Mouse (Mus musculus) right cerebral cortex, adult 2 months (tissue): Measurements from ENCODE around the gene Lmnb2.

ENCODE experiments used
- DNase-seq, 2 experiments: peaks; one replicate each; pipeline ENCODE4 v3.0.0; 2021 to 2022; ENCODE audit warnings: low spot score in 2 of 2

The Lmnb2 gene

DNA sequence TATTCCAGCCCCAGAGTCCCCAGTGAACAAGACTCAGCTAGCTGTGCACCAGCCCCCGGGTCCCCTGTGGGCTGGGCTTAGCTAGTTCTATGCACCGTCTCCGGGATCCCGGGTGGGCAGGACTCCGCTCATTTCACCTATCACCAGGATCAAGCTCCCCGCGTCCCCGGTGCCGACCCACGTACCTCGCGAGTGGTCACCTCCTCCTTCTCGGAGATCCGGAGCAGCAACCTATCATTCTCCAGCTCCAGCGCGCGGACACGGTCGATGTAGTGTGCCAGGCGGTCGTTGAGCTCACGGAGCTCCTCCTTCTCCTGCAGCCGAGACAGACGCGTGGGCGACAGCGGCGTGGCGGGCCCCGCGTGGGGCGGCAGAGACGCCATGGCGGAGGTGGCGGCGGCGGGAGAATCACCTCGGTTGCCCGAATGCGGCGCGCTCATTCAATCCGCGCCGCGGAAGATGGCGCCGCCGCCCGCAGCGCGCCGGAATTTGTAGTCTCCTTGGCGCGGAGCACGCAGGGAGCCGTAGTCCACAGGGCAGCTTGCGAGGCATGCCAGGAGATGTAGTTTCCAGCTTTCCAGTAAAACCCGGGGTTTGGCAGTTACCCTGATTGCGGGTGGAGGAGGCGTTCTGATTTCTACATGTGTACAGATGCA lies at the start of gene Lmnb2:
Gene Lmnb2, minus strand, starts transcription at position 467 of the 656 bp plus-strand sequence.
- DNase-seq, result peak; percentile 84 to 87

DNA sequence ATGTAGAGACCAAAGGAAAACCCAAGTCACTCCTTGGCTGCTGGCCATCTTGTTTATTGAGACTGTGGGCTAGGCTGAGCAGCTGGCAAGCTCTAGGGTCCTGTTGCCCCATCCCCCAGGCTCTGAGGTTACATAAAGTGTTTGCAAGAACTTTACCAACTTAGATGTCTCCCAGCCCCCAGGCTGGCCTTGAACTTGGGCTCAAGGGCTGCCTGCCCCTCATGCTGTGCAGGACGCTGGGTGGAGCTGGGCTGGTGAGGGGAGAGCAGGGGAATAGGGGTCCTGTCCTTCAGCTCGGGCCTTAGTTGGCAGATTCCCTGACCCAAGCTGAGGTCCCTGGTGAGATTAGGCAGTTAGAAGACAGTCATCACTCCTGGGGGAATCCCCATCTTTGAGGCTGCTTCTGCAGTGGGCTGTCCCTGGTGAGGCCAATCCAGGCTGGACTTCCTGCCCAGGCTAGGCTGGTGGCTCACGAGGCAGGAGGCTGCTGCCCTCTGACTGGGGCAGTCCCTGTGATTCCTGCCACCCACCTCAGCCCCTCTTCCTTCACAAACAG lies 49.1 kb upstream of the Lmnb2 start:
- no peak for DNase-seq

DNA sequence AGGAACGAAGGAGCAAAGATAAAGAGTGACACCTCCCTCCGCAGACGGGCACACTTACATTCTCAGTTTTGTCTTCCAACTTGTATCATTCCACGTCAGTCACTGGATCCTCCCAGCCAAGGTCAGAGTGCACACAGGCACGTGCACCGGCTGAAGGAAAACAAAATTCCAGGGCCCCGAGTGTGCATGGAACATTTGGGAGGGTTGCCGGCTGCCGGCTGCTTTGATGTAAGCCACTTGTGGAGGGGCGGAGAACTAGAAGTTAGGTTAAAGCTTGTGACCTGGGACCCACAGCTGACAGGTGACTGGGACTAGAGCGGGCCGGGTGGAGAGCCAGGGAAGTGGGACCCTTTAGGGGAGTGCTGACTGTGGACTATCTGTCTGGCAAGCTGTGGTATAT lies 48.3 kb upstream of the Lmnb2 start:
- no peak for DNase-seq

DNA sequence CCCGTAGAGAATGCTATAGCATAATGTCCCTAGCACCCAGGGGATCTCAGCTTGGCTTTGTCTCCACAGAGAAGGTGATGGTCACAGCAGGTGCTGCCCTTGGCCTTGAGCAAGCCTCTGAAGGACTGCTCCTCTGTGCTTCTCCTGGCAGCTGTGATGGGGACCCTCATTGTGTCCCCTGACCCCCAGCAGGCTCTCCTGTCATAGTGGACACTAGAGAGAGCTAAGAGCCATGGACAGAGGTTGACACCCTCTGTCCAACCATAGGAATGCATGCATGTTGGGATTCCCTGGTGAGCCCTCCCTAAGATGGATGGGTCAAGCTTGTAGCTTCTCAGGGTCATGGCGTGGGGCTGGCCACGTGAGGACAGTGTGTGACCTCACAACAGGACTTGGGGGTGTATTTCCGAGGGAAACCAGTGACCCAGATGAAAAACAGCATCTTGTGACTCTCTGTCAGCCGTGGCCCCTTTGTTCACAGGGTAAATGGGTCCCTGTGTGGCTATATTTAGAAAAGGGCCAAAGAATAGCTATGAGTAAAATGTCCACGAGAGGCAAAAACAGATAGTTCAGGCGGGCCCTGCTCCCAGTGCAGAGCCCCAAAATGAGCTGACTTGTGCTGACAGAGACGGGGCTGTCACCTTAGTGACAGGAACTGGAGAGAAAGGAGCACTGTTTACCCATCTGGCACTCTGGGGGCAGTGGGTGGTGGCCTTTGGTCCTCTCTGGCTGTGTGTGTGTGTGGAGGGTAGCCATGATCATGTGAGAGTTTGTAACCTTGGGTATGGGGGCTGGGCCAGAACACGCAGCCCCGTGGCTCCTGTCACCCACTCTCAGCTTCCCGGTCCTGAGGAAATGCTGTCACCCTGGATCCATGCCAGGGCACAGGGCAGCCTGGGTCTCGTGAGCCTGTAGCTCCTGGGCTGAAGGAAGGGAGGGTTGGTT lies 45.3 kb upstream of the Lmnb2 start:
- no peak for DNase-seq

GRCm38 (mm10) chr10:80962585-80962984 lies 44.5 kb upstream of the Lmnb2 start:
- DNase-seq, result no peak

DNA sequence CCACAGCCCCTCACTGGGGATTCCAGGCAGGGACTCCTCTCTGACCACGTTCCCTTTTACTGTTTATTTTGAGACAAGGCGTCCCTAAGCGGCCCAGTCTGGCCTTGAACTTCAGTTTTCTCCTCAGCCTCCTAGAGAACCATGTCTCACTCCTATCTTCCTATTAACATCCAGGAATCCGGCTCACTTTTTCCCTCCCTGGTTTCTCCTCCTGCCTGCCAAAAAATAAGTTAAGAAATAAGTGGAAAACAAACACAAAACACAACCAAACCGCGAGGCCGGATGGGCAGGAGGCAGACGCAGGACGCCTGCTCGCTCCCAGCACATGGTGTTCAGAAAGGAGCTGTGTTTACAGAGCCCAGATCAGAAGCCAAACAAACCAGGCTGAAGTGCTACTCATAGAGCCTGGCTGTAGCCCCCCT lies 44.0 kb upstream of the Lmnb2 start:
- DNase-seq, result no peak

DNA sequence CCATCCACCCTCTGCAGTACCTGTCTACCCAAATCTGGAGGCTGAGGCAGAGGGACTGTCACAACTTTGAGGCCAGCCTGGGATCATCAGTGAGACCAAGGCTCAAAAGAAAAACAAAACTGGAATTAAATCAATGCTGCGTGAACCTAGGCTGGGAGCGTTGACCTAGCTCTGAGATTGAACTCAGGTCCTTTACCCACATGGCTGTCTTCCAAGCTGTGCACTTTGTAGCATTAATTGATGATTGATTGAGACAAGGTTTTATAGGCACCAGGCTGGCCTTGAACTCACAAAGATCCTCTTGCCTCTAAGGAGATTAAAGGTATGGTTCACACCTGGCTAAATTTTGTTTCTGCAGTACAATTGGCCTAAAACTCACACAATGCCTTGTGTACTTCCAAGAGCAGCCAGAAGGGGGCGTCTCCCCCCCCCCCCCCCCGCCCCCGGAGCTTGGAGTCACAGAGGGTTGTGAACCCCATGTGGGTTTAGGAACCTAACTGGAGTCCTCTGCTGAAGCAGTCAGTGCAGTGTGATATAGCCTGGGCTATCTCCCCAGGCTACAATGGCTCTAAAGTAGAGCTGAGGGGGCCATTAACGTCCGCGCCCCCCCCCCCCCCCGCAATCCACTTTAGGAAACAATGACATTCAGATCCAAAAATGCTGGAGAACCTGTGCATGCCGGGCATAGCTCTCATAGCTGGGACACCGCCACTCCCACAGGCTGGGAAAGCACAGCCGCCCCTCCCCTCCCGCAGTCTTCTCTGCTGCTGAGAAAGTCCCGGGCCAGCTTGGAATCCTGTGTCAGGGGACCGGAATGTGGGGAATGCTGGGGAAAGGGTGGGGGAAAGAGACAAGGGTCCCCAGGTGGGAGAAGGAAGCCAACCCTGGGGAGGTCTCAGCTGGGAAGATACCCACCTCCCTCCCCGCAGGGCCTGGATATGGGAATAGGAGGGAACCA lies 42.8 kb upstream of the Lmnb2 start:
- no peak for DNase-seq

GRCm38 (mm10) chr10:80958979-80959637 lies 41.1 kb upstream of the Lmnb2 start:
- DNase-seq, result no peak

DNA sequence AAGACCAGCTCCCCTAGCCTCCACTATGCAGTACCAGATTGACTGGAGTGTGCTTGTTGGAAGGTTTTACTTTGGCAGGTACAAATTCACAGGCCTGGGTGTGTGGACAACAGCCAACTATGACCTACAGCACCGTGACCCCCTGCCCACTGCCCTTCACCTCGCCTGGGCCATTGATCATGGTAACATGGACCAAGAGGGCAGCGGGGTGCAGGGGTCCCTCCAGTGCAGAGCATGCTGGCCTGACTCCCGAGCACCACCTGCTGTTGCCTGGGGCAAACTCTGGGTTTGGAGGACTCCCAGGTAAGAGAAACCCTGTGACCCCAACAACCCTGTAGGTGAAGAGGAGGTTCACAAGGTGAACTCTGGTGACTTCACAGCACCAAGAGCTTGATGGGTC lies 39.7 kb upstream of the Lmnb2 start:
- no peak for DNase-seq

DNA sequence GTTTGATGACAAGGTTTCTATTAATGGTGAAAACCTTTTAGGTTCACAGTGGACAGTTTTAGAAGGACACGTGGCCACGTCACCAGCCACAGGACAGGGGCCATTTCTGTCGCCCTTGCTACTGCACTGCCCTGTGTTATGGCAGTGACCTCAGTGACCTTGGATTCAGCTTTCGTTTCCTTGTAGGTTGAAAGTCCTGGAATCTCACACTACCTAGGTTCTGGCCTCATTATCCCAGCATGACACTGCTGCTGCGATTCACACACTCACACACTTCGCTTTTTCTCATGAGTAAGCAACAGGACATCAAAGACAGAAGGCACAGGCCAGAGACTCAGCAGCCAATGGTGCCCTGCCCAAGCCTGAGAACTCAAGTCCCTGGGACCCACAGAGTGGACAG lies 38.9 kb upstream of the Lmnb2 start:
- no peak for DNase-seq

- DNase-seq, result no peak
These were observed 38.3 kb upstream of the Lmnb2 start for GRCm38 (mm10) chr10:80956385-80956784.

- peak; percentile 67 to 68 for DNase-seq
These were observed 37.5 kb upstream of the Lmnb2 start for GRCm38 (mm10) chr10:80955536-80955935.

DNA sequence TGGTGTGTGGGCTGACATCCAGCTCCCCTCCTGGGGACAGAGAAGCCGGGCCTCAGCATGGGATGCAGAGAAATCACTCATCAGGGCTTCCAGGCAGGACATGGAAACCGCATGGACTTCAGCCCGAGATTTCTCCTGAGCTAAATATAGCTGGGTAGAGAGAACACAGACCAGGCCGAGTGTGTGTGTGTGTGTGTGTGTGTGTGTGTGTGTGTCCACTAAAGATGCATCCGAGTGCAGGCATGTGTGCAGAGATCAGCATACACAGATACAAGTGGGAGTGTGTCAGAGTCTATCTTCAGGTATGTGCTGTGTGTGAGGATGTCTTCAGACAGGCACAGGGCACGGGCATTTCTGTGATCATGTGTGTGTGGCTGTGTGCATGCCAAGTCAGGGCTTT lies 36.8 kb upstream of the Lmnb2 start:
- DNase-seq, result no peak

GRCm38 (mm10) chr10:80954415-80954814 lies 36.4 kb upstream of the Lmnb2 start:
- no peak for DNase-seq

- no peak for DNase-seq
These were observed 34.4 kb upstream of the Lmnb2 start for GRCm38 (mm10) chr10:80952449-80952848.

DNA sequence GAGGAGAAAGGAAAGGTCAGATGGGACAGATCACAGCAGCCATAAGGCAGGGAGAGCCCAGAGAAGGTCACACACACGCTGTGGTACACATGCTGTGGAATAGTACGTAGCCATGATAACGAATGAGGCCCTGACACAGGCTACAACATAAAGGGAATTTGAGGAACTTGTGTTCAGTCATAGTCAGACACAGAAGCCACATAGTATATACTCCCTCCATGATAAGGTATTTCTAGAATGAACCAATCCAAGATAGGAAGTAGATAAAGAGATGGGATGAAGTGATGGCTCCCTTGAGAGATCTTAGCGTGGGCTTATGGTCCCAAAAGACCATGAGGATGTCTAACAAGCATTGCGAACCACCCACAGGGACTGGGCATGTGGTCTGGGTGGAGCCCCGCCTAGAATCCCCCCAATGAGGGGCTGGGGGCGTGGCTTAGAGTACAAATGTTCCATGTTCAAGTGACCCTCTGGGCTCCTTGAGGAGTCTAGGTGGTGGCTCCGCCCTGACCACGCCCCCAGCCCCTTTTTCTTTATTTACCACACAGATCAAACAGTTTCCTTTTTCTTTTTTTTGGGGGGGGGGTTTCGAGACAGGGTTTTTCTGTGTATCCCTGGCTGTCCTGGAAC lies 33.8 kb upstream of the Lmnb2 start:
- DNase-seq, result no peak

DNA sequence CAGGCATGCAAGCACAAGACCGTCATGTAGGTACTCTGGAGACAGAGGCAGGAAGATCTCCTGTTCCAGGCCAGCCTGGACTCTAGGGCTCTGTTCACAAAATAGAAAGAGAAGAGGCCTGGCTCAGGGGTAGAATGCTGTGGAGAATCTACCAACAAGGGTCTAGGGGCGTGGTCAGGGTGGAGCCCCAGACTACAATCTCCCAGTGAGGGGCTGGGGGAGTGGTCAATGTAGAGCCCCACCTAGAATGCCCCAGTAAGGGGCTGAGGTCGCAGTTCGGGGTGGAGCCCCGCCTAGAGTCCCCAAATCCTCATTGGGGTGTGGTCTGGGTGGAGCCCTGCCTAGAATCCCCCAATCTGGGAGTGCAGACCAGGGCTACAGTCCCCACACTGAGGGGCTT lies 32.3 kb upstream of the Lmnb2 start:
- DNase-seq, result no peak

DNA sequence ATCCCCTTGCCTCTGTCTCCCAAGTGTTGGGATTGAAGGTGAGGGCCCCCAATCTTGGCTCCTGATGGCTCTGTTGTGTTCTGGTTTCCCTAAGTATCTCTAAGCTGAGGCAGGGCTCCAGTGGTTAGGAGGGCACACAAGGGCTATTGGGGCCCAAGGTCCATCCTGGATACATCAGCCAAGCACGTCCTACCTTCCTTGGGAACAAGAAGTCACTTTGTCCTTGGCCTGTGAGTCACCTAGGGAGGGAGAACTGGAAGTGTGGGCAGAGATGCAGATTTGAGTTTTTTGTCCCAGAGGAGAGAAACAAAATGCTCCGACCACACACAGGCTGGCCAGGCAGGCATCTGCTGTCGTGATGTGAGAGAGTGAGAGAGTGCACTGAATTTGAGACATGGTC lies 31.0 kb upstream of the Lmnb2 start:
- no peak for DNase-seq

DNA sequence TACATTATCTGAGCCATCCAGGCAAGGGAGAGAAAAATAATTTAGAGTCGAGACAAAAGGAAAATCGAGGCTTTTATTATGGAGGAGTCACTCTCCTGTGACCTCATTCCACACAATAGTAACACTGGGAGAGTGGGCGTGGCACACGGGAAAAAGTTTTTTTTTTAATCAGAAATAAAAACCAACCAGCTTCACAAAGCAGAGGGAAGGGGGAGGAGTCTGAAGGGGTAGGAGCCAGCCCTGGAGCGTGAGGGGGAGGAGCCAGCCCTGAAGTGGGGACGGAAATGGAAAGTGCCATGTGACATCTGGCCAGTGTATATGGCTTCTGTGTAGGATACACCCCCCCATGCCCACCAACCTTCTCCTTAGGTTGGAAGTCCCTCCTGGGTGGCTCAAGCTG lies 30.5 kb upstream of the Lmnb2 start:
- DNase-seq, result no peak

- no peak for DNase-seq
These were observed 29.8 kb upstream of the Lmnb2 start for GRCm38 (mm10) chr10:80947802-80948201.
